Mouse (Mus musculus): ENCODE data around the gene Syce2.
"Not testable (repeated sequence)": the region's sequence is repeated elsewhere in the genome, so short reads cannot be mapped to it uniquely, and the experiment has no call there.

Syce2 gene

GRCm38 (mm10) chr8:84871376-84872308 is at the start of gene Syce2:
Gene Syce2 (plus strand): TSS chr8:84872111.
- peak; percentile 61 to 71 for DNase-seq (ENCODE audit: low spot score in 2 of 2)

GRCm38 (mm10) chr8:84822723-84823122 is 49.2 kb upstream of the Syce2 start, which contains the start of gene Dand5:
Gene Dand5 (minus strand): TSS chr8:84822823.
- DNase-seq (ENCODE audit: low spot score in 2 of 2), result no peak

- no peak for DNase-seq (ENCODE audit: low spot score in 2 of 2)
Observed at GRCm38 (mm10) chr8:84823653-84824052, 48.3 kb upstream of the Syce2 start.

GRCm38 (mm10) chr8:84825636-84826035 is 46.3 kb upstream of the Syce2 start:
- DNase-seq (ENCODE audit: low spot score in 2 of 2), result no peak

- DNase-seq (ENCODE audit: low spot score in 2 of 2), result not testable (repeated sequence)
Observed at GRCm38 (mm10) chr8:84826518-84826917, 45.4 kb upstream of the Syce2 start.

GRCm38 (mm10) chr8:84831490-84831889 is 40.4 kb upstream of the Syce2 start, which contains the start of gene Gadd45gip1:
Gene Gadd45gip1 (plus strand): TSS chr8:84831522.
- no peak for DNase-seq (ENCODE audit: low spot score in 2 of 2)

GRCm38 (mm10) chr8:84832034-84832717 is 39.7 kb upstream of the Syce2 start:
- peak; percentile 63 to 84 for DNase-seq (ENCODE audit: low spot score in 2 of 2)

- no peak for DNase-seq (ENCODE audit: low spot score in 2 of 2)
Observed at GRCm38 (mm10) chr8:84832759-84833742, 38.9 kb upstream of the Syce2 start.

- no peak for DNase-seq (ENCODE audit: low spot score in 2 of 2)
Observed at GRCm38 (mm10) chr8:84834002-84834865, 37.7 kb upstream of the Syce2 start.

GRCm38 (mm10) chr8:84834866-84835855 is 36.8 kb upstream of the Syce2 start:
- DNase-seq (ENCODE audit: low spot score in 2 of 2), result no peak

- DNase-seq (ENCODE audit: low spot score in 2 of 2), result no peak
Observed at GRCm38 (mm10) chr8:84837149-84837911, 34.6 kb upstream of the Syce2 start.

GRCm38 (mm10) chr8:84837912-84838470 is 33.9 kb upstream of the Syce2 start:
- no peak for DNase-seq (ENCODE audit: low spot score in 2 of 2)

- no peak for DNase-seq (ENCODE audit: low spot score in 2 of 2)
Observed at GRCm38 (mm10) chr8:84838513-84838912, 33.4 kb upstream of the Syce2 start.

- DNase-seq (ENCODE audit: low spot score in 2 of 2), result no peak
Observed at GRCm38 (mm10) chr8:84839411-84839810, 32.5 kb upstream of the Syce2 start.

- no peak for DNase-seq (ENCODE audit: low spot score in 2 of 2)
Observed at GRCm38 (mm10) chr8:84839875-84840247, 32.0 kb upstream of the Syce2 start.

GRCm38 (mm10) chr8:84840248-84840999 is 31.5 kb upstream of the Syce2 start, which contains the start of gene Rad23a:
Gene Rad23a (minus strand): TSS chr8:84840665.
- DNase-seq (ENCODE audit: low spot score in 2 of 2), result peak; percentile 75 to 84

GRCm38 (mm10) chr8:84841514-84841913 is 30.4 kb upstream of the Syce2 start:
- no peak for DNase-seq (ENCODE audit: low spot score in 2 of 2)

Measured in urinary bladder, adult 18-20 months (tissue).